Mouse (Mus musculus) ES-E14 (cell line): ENCODE measurements around the gene Pcsk4.

ENCODE experiments used
- MAFK ChIP-seq: IDR thresholded peaks from 2 replicates; pipeline ENCODE4 v1.6.1; 2014; ENCODE audit warnings: mild to moderate bottlenecking, low read depth, low read length, inconsistent platforms; ENCODE audit not compliant: insufficient read depth
- ZC3H11A ChIP-seq: IDR thresholded peaks from 2 replicates; pipeline ENCODE4 v1.6.1; 2012; ENCODE audit warnings: low read depth, mild to moderate bottlenecking, inconsistent platforms, low read length, borderline replicate concordance
- ZNF384 ChIP-seq: IDR thresholded peaks from 2 replicates; pipeline ENCODE4 v1.6.1; 2012; ENCODE audit warnings: low read depth, low read length, inconsistent platforms

- TF ChIP-seq ZNF384 = no peak
- no peak for TF ChIP-seq MAFK
- no peak for TF ChIP-seq ZC3H11A
These were observed 38.7 kb upstream of the Pcsk4 start for GRCm38 (mm10) chr10:80367954-80368353.
